Mouse (Mus musculus) megakaryocyte, embryonic 14.5 days (primary cell): ENCODE measurements around the gene 4930562C15Rik.

ENCODE experiments used
- FLI1 ChIP-seq: IDR thresholded peaks from 2 replicates; pipeline ENCODE4 v1.6.1; 2012; ENCODE audit warnings: low read length, inconsistent platforms, mixed read lengths
- GATA1 ChIP-seq: IDR thresholded peaks from 3 replicates; pipeline ENCODE4 v1.6.1; 2012; ENCODE audit warnings: mixed read lengths, low read length, inconsistent platforms, borderline replicate concordance

DNA sequence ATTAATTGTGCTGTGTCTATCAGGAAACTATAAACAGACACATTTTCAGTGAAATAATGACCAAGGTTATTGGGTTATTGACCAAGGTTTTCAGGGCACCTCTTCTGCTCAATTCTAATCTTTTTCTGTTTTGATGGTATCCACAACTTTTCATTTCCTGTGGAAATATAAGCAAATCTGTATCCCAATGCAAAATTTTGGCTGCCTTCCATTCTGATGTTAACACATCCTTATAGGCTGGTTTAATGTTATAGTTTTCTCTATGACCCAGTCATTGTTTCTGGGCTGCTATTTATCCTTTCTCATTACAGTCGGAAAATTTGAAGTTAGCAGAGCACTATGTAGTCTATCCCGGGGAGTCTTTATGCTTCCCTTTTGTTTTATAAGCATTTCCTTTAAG is 64.5 kb downstream of the 4930562C15Rik start:
- TF ChIP-seq GATA1 (no peak), FLI1 (no peak)
